Mouse (Mus musculus) thymus, postnatal 14 days (tissue): ENCODE measurements around the gene Asb4.

Source experiments
- DNase-seq: peaks from one replicate; pipeline ENCODE4 v3.0.0; 2021

Gene Asb4

GRCm38 (mm10) chr6:5396797-5397196 is 13.6 kb downstream of the Asb4 start:
- no peak for DNase-seq

DNA sequence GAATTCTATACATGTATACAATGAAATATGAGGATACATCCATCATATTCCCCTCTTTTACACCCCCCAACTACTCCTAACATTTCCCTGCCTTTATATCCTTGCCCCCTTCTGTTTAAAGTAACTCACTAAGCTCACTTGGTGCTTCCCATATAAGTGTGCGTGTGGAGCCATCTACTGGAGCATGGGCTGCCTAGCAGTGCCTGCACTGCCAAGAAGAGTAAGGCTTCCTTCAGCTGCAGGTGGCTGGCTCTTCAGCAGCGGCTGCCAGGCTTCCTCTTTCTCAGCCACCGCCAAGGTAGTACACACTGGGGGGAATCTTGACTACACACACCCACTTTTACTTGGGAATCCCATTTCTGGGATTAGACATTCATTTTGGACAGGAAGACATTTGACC is 18.2 kb downstream of the Asb4 start:
- peak; percentile 77 for DNase-seq

GRCm38 (mm10) chr6:5403095-5403815 is 20.1 kb downstream of the Asb4 start:
- peak; percentile 22 for DNase-seq

- DNase-seq = no peak
These were observed 20.8 kb downstream of the Asb4 start for GRCm38 (mm10) chr6:5404016-5404415.

GRCm38 (mm10) chr6:5408451-5409177 is 25.4 kb downstream of the Asb4 start:
- no peak for DNase-seq

- no peak for DNase-seq
These were observed 26.5 kb downstream of the Asb4 start for GRCm38 (mm10) chr6:5409676-5410075.

DNA sequence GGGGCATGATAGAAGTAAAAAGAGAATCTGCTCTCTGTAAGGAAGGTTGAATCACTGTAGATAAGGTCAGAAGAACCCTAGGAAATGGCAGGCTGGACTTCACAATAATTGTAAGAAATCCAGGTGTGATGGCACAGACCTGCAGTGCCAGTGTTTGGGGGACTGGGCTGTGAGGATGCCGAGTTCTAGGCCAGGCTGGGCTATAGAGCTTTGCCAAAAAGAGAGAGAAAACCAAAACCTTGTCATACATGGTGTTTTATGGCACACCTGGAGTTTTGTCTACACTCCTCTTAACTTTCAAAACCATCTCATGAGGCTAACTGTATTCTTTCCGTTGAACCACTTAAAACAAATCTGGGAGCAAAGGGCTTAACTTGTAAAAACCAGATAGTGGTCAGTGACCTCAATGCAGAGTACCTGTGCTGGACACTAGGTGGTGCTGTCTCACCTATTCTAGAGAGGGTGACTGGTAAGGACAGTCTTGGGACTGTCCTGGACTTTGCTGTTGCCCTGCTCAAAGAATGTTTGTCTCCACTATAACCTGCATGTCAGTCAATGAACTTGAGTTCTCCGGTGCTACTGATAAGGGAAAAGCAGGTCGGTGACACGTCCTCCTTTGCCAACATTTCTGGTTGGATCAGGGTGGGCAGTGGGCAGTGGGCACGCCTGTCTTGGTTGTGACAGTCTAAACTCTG is 27.7 kb downstream of the Asb4 start:
- DNase-seq = peak; percentile 68

DNA sequence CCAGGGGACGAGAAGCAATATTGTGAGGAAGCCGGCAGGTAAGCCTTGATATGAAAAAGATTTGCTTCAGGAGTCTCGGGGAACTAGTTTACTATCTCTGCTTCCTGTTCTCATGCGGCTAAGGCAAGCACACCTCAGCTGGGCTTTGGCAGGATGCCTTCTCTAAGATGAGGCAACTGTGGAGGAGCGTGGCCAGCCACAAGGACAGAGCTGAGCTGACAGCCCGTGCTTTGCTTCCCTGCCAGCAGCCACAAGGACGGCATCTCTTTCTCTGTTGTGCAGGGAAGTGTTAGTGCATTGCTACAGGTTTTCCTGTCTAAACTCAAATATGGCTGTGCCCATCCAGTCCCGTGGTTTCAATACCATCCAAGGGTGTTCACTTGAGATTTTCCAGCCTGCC is 30.1 kb downstream of the Asb4 start:
- DNase-seq = peak; percentile 46

GRCm38 (mm10) chr6:5421442-5421841 is 38.3 kb downstream of the Asb4 start:
- no peak for DNase-seq

DNA sequence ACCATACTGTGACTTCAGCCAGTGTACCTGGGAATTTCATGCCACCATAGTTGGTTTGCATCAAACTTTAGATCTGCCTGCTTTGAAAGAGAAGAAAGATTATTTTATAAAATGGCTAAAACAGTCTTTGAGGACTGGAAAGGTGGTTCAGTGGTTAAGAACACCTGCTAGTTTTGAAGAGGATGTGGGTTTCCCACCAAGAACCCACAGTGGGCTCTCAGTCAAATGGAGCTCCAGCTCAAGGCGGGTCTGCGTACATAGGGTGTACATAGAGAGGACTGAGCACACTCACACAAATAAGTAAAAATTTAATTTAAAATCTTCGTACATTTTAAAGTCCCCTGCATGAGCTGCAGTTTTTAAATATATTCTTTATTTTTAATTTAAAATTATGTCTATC is 39.2 kb downstream of the Asb4 start:
- DNase-seq = peak; percentile 55

- no peak for DNase-seq
These were observed 40.4 kb downstream of the Asb4 start for GRCm38 (mm10) chr6:5423594-5423993.

GRCm38 (mm10) chr6:5427033-5427432 is 43.8 kb downstream of the Asb4 start:
- DNase-seq = no peak

DNA sequence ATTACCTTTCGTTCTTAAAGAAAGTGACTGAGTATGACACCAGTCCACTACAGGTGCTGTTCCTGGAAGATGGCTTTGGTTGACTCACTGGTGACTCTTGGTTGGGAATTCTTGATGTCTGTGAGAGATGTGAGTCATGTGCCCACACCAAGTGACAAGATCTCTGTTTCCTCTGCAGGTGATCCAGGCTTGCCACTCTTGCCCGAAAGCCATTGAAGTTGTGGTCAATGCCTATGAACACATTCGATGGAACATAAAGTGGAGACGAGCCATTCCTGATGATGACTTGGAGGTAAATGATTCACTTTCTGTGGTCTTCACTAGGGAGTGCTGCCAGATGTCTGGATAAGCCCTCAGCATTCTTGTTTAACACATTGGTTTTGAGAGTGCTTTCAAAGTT is 46.4 kb downstream of the Asb4 start:
- no peak for DNase-seq

- DNase-seq = no peak
These were observed 46.9 kb downstream of the Asb4 start for GRCm38 (mm10) chr6:5429982-5430550.

DNA sequence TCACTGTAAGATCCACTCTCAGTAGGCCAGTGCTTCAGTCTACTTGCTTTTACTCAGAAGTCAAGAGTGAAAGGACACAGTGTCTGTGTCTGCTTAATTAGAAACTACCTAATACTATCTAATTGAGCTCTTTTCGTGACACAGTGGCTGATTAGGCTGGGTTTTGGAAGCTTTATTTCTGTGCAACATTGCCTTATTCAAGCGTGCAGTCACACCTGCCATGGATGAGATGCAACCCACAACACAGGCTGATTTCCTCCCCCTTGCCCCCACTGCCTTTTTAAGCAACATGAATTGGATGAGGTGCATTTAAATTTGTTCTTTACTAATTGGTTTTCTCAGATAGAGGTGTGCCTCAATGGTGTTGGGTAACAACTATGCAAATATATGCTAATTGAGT is 50.7 kb downstream of the Asb4 start:
- DNase-seq = peak; percentile 28

- DNase-seq = peak; percentile 37
These were observed 54.6 kb downstream of the Asb4 start for GRCm38 (mm10) chr6:5437757-5438156.

- no peak for DNase-seq
These were observed 58.0 kb downstream of the Asb4 start for GRCm38 (mm10) chr6:5441221-5441620.

DNA sequence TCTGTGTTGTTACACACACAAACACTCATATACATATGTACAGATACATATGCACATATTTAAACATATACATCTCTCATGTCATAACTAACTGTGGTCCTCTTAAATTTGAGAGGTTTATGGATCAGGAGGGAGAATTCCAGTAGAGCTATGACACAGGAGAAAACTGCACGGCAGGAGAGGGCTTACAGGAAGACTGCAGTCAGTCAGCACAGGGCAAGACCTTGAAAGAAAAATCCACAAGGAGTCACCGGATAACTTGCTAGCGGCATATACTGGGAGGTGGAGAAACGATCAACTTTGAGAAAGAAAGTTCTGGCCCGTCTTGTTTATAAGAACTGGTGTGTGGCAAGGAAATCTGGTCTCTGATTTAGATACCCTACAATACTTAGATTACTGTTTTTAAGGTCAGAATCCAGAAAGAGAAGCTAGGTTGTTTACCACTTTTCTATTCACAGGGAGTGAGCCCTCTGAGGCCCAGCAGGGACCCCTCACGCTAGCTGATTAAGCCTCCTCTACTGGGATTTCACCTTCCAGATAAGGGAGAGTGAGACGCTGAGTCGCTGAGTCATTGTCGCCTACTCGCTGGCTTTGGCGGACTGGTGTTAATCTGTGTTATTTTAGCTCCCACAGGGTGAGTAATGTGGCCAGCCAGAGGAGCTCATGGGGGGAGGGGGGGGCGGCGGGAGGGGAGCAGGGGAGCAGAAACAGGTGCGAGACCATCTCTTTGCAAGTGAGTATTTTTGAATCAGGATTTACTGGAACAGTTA is 59.3 kb downstream of the Asb4 start:
- DNase-seq = no peak

DNA sequence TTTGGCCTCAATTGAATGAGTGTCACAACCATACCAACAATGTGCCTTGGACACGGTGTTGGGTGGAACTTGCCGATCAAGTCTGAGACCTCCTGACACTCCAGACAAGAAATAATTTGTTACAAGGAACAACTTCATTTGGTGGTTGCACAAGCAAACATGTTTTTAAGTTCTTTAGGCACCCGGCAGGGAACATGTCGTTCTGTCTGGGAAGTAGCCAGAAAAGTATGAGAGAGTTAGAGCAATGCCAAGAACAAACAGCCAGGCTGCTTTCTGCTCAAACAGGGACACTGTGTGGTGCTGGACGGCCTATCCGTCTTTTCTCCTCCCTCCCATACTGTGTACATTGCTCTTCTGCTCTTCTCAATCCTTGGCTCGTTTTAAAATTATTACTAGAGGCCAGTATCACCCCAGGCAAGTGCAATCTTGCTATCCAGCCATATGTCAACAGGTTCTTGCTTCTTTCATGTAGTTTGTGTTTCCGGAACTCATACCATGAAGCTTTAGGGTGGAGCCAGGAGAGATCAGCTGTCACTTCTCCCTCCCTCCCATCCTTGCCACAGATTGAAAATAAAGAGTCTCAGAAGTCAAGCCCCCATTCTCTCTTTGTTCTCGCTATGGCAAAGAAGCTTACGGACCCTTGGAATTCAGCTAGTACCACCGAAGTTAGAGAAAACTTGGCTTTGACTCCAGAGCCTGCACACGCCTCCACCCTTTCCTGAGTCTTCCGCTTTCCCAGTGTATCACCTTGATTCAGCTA is 60.1 kb downstream of the Asb4 start:
- DNase-seq = no peak

GRCm38 (mm10) chr6:5444331-5444898 is 61.2 kb downstream of the Asb4 start:
- DNase-seq = no peak

- DNase-seq = no peak
These were observed 63.8 kb downstream of the Asb4 start for GRCm38 (mm10) chr6:5447013-5447412.

GRCm38 (mm10) chr6:5447546-5447945 is 64.4 kb downstream of the Asb4 start:
- no peak for DNase-seq
